Mouse (Mus musculus): ENCODE measurements around the gene Ddo.

- TF ChIP-seq CTCF (IDR thresholded peaks at IDR 0.05; ENCODE audit: borderline replicate concordance, insufficient read depth, low read length): no peak
- no peak for TF ChIP-seq POLR2A (IDR thresholded peaks at IDR 0.05; ENCODE audit: low read depth, low read length)
Measured at GRCm38 (mm10) chr10:40726288-40726902, 96.6 kb downstream of the Ddo start.

Data from embryonic fibroblast, embryonic 13.5 days (primary cell).